Mouse (Mus musculus) lung, postnatal 25 days (tissue): Measurements from ENCODE around the gene Ebf1.

Experiments
- DNase-seq: peaks from one replicate; pipeline ENCODE4 v3.0.0; 2022; ENCODE audit warnings: low spot score

Gene Ebf1

GRCm38 (mm10) chr11:44740278-44741041, 123.3 kb downstream of the Ebf1 start:
- DNase-seq: no peak

GRCm38 (mm10) chr11:44741042-44741491, 124.0 kb downstream of the Ebf1 start:
- DNase-seq: no peak

GRCm38 (mm10) chr11:44744446-44744845, 127.3 kb downstream of the Ebf1 start:
- DNase-seq: no peak

GRCm38 (mm10) chr11:44745946-44746345, 128.8 kb downstream of the Ebf1 start:
- no peak for DNase-seq

DNA sequence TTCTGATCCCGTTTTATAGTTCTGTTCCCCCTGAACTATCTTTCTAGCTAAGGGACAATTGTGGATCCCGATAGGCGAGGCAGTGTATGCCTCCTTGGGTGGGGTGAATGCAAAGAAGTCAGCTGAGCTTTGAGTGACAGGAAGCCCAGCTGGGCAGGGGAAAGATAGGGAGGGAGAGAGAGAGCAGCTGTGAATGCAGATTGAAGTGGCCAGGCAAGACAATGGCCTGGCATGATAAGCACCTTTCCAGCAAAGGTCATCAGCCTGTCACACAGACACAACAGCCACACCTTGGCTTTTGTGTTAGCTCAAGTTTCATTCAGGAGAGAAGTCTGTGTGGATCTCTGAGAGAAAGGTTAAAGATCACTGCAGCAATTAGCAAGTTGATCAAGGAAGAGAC, 129.6 kb downstream of the Ebf1 start:
- DNase-seq: no peak

- DNase-seq: no peak
Observed at GRCm38 (mm10) chr11:44749309-44749708, 132.2 kb downstream of the Ebf1 start.

GRCm38 (mm10) chr11:44754336-44754735, 137.2 kb downstream of the Ebf1 start:
- no peak for DNase-seq

DNA sequence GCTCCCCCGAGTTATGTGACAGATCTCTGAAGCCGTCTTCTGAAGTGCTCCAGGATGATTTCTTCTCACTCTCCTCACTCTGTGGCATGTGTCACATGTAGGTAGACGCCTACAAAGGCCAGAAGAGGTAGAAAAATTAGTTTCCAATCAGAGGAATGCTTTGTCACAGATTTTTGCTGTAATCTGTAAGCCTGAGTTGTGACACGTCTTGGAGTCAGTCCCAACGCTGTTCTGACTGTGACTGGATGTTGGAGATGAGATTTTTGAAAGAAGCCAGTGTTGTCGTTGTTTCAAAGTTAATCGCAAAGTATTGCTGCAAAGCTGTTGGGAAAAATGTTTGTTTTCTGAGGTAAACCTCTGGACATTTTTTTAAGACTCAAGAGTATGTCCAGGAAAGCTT, 139.2 kb downstream of the Ebf1 start:
- DNase-seq: no peak

DNA sequence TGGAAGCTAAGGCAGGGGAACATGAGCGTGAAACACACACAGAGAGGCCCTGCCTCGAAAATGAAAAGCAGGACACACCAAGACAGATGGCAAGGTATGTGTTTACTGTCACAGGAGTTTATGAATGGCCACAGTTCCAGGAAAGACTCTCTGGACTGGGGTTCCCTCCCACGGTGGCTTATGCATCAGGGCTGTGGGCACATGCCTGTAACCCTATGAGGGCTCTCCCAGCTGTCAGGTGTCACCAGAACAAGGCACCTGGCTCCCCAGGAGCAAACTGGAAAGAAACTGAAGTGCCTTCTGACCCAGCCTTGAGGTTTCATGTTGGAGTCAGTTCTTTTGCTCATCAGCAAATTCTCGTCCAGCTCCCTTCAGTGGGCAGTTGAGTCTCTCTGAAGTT, 141.7 kb downstream of the Ebf1 start:
- DNase-seq: no peak

DNA sequence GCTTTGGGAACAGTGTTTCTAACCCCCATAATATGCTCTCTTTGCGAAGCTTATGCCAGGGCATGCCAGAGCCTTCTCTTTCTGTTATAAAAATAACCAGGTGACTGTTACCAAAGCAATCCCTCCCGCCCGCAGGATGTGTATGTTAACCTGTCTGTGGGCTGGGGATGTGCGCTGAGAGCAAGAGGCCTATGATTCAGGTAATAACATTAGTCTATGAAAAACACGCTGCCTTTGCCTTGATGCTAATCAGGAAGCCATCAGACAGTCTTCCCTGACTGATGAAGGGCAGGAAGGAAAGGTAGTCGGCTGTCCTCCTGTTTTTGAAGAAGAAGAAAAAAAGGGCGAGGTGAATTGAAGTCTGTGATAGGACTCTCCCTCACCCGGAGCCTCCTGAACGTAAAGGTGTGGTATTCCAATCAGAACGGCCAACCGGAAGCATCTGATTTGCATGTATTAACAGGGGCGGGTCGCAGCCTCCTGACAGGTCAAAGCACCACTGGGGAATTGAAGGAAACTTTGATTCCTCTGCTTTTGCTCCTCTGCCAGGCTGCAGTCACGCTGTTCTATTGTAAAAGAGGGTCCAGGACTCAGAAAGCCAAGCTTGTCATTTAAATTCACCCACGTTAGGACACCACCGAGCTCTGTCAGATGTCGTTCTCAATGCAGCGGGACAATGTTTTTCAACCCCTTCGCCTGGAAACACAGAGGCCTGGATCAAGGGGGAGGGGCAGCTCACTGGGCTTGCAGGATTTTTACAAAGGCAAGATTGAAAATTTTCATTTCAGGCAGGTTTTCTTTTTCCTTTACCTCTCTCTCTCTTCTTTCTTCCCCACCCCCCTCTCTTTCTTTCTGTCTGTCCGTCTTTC, 144.2 kb downstream of the Ebf1 start:
- no peak for DNase-seq

DNA sequence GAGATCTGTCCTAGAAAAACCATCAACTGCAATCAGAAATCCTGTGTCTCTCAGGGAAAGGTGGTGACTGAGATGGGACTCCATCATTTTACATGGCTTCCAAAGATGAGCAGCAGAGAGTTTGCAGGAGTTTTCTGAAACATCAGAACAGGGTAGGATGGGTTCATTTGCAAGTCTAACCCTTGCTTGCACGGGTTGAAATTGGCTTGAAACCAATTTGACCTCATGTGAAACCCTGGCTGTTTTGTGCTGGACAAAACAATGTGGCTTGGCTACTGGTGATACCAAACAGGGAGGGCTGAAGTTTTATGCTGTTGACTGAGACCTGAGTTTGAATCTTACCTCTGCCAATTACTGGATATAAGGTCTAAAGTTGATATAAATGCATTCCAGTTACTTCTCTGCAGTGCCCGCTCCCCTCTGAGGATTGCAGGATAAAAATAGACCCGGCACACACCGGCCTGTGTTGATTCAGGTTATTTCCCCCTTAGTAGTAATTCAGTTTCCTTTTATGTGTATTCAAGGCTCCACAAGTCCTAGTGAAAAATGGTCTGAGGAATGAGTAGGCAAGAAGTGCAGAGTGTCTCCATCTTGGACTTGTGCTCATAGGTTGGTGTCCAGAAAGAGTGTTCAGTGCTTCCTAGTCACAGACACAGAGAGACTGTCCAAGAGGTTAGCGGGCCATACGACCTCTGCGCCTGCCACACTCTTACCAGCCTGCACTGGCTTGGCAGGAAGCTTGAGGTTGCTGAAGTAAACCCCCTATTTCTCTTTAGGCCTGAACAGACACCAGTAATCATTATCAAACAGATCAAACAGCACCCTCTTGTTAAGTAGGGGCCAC, 147.1 kb downstream of the Ebf1 start:
- DNase-seq: no peak

DNA sequence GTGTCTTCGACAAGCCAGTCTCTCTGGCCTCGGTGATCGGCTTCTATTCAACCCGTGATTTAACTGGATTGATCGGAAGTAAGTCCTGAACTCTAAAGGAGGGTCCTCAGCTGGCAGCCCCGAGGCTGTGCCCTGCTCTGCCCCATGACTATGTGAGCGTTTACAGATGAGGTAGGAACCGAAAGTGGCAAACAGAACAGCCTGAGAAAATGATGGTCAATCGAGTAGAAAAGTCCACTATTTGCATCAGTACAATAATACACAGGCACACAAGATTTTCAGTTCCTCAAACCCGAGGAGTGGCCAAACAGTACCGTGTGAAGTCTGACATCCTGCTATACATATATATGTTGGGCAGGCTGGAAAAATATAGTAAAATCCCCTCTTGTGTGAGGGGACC, 147.9 kb downstream of the Ebf1 start:
- peak; percentile 21 for DNase-seq

GRCm38 (mm10) chr11:44766246-44766645, 149.1 kb downstream of the Ebf1 start:
- DNase-seq: no peak

DNA sequence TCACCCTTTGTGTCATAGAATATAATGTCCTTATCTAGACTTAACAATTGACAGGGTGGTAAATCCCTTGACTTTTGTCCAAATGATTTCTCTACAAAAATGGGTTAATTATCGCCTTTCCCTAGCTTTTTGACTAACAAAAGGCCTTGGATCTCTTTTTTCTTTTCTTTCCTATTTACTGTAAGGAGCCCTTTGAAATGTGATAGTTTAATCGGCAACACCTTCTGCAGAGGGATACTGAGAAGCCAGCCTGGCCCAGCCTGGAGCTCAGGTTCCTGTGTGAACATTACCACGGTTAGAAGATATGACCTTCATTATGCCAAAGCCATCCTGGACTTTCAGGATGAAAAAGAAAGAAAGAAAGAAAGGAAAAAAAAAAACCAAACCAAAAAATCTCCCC, 150.2 kb downstream of the Ebf1 start:
- DNase-seq: no peak

DNA sequence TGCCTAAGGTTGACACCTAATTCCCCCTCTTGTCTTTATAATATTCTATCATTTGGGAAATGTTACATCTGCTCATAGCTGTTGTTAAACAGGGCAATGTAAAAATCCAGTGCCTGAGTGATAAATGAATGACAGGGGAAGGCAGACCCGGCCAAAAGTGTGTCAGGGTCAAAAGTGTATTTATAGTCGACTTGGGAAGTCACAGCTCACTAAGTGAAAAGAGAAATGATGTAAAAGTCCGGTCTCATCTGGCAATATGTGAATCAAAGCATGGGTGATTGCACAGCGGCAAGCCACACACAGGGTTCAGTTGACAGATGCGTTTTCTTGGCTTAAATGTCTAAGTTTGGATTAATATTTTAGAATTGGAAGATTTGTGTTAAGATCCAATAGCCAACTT, 151.2 kb downstream of the Ebf1 start:
- no peak for DNase-seq

DNA sequence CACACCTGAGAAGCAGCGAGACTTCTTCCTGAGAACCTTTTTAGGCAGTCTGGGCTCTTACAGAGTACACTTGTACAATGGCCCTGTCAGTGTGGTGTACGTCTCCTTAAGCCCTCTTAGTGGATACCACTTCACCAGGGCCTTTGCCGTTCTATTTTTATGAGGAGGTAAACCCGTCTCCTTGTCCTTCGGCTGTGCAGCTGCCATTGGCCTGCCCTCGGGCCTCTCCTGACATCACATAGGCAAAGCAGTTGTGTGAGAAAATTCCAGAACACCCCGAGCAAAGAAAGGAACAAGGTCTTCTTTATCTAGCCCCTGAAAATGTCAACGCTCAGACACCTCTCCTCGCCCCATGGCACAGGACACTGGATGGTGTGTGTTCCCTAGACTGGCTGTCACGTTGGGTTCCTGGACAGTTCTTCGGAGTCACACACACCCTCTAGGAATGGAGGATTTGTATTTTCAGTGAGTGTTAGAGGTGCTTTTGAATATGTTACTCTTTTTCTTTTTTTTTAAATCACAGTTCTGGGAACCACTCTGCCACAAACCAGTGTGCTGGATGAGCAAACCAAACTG, 154.0 kb downstream of the Ebf1 start:
- no peak for DNase-seq

DNA sequence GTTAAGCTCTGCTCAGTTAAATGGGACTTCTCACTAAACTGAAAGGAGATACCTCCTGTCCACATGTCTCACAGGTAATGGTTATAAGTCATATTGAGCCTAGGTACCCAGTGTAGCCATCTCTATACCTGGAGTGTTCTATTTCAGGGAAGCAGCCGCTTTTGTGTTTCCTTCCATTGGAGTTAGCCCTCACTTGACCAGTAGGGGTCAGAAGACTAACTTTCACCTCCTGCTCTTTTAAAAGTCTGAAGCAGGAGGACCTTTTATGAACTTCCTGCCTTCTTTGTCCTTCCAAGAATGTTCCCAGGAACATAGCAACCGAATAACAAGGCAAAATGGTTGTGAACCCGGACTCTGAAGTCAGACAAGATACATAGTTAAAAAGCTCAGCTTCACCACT, 157.3 kb downstream of the Ebf1 start:
- DNase-seq: no peak

DNA sequence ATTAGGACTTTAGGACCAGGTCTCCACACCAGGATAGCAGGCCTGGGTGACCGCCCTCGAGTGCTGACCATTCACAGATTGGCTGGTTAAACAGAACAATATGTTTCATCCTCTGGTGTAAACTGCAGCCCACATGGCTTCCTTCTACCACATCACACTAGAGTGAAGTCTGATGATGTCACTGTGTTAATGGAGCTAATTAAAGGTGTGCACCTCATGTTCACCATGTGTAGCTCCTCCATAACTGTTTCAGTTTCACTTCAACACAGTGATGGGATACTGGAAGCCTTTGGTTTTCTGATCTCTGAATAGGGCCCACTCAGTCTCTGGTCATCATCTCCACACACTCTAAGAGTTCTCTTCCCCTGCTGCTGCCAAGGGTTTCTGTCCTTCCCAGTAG, 158.4 kb downstream of the Ebf1 start:
- no peak for DNase-seq

- DNase-seq: no peak
Observed at GRCm38 (mm10) chr11:44776556-44776955, 159.4 kb downstream of the Ebf1 start.

DNA sequence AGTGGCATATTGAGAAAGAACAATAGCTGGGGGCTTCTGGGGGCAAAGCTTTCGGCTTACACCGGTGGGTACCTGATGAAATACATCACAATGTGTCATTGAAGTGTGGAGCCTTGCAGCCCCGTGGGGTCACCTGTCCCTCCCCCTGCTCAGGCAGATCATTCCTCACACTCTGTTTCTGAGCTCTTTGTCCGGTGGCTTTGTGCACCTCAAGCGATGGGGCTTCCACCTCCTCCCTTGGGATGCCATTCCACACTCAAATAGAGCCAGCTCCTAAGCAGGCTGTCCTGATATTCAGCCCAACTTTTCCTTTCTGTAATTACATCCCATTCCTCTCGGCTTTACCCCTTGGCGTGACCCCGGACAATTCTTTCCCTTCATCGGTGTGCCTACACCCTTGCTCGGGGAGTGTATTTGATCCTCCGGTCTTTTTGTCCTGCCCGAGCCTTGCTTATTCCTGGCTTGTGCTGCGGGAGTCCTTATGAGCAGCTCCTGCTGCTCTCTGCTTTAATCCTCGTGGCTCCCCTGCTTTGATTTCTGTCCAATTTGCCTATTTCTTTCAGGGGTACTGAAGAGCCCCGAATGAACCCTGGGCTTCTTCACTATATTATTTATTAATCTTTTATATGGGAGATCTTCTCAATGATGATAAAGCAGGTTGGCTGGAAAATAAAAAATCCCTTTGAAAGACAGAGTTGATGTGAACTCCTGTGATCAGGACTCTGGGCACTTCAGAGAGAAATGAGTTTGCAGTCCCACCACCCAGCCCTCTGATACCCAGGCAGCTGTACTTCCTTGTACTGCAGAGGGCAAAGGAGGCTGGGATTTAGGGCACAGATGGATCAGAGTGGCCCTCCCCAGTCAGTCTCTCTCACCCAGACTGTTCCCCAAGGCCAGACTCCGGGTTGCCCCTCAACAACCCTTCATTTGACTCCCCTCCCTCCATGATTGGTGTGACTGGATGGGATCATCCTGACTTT, 160.5 kb downstream of the Ebf1 start:
- DNase-seq: no peak

GRCm38 (mm10) chr11:44779030-44779429, 161.9 kb downstream of the Ebf1 start:
- no peak for DNase-seq
